Mouse (Mus musculus): Measurements from ENCODE around the gene Mc3r.

The Mc3r gene

DNA sequence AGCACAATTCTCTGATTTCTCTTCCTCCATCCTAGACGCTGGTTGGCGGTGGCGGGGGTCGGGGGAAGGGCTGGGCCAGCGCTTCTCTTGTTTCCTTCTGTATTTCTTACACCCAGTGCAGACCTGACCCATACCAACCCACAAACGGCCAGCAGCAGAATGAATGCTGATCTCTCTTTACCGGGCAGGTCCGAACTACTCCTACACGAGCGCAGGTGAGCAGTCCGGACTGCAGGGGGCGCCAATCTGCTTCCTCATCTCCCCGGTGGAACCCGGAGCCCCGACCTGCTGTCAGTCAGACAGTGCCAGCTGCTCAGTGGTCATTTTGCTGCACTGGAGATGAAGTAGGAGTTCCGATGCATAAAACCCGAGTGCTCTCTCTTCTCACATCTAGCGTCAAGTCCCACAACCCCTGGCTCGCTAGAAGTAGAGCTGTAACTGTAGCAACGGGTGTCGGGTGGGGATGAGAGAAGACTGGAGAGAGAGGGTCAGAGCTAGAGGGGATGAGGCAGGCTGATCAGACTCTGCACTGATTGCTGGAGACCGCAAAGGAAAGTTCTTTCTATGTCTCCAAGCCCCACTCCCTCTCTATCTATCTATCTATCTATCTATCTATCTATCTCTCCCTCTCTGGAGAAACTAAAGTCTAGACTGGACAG is at the start of gene Mc3r:
Gene Mc3r (plus strand): TSS at position 387 of the 659 bp plus-strand sequence.
- DNase-seq (ENCODE audit: low spot score): no peak

GRCm38 (mm10) chr2:172201998-172202780 is 46.1 kb upstream of the Mc3r start:
- DNase-seq (ENCODE audit: low spot score): no peak

GRCm38 (mm10) chr2:172207003-172207402 is 41.3 kb upstream of the Mc3r start:
- peak; percentile 79 for DNase-seq (ENCODE audit: low spot score)

GRCm38 (mm10) chr2:172213480-172213879 is 34.8 kb upstream of the Mc3r start:
- no peak for DNase-seq (ENCODE audit: low spot score)

GRCm38 (mm10) chr2:172214336-172214735 is 34.0 kb upstream of the Mc3r start:
- DNase-seq (ENCODE audit: low spot score): no peak

DNA sequence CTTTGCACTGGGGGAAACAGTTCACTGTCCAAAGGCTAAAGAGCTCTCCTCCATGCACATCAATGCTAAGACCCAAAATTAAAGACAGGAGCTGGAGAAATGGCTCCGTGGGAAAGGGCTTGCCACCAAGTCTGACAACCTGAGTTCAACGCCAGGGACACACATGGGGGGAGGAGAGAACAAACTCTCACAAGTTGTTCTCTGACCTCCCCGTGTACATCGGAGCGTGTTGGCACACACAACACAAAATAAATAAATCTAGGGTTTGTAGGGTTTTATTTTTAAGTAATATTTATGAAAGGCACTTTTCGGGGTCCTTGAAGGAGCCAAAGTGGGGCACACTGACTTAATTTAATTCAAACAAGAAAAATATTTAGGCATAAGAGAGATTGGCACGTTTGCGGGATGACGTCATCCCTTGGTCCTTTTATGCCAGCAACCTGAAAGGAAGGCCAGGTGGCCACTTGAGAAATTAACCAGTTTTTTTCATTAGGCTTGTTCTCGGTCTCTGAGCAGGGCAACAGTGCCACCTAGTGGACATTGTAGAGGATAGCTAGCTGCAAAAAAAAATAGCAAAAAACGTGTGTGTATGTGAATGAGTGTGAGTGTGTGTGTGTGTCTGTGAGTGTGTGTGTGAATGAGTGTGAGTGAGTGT is 32.7 kb upstream of the Mc3r start:
- peak; percentile 7 for DNase-seq (ENCODE audit: low spot score)

- no peak for DNase-seq (ENCODE audit: low spot score)
Measured at GRCm38 (mm10) chr2:172216163-172216915, 32.0 kb upstream of the Mc3r start.

DNA sequence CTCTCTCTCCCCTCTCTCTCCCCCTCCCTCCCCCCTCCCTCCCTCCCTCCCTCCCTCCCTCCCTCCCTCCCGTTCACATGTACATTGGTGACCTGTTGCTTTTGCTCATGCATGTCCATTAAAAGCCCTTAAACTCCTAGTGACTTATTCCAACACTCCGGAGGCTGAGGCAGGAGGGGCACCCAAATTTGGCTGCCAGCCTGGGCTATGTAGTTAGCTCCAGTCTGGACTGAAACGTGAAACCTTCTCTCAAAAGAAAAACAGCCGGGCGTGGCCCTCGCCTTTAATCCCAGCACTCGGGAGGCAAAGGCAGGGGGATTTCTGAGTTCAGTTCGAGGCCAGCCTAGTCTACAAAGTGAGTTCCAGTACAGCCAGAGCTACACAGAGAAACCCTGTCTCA is 30.4 kb upstream of the Mc3r start:
- no peak for DNase-seq (ENCODE audit: low spot score)

DNA sequence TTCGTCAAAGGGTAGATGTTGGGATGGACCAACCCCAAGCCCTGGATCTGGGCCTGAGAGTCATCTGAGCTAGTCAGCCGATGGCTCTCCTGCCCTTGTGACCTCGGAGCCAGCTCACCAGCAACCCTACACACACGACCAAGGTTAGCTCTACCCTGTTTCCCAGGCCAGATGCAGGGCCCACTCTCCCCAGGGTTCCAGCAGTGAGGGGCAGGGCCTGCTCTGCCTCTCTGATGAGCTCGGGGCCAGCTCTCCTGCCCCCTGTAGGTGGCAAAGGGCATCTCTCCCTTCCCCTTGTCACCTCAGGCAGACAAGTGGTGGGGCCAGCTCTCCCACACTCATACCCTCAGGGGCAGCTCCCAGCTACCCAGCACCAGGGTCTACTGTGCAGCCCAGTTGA is 29.1 kb upstream of the Mc3r start:
- no peak for DNase-seq (ENCODE audit: low spot score)

DNA sequence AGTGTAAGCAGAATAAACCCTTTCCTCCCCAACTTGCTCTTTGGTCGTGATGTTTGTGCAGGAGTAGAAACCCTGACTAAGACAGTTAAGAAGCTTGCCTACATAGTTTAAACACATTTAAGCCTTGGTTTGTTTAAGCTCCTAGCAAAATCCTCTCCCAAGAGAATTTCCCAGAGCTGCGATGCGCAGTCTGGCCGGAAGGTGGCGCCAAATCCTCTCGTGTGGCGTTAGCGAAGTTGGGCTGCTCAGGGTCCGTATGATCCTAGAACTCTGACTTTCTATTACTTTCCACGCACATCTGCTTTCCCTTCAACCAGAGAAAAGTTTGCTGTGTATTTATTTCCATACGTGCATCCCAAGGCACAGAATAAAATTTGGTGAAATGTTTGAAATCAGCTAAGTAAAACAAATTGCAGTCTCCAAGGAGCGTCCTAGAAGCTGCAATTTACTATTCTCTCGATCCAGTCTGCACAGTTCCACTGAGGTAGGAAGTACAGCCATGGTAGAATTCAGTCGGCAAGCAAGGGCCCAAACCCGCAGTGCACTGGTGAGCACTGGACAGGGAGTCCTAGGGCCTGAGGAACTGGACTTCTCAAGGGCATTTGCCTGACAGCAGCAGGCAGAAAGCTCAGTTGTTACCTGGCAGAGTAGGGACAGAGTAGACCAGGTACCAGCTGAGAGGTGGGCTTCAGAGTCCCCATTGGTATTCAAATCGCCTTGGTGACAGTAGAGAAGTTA is 26.5 kb upstream of the Mc3r start:
- peak; percentile 40 for DNase-seq (ENCODE audit: low spot score)

DNA sequence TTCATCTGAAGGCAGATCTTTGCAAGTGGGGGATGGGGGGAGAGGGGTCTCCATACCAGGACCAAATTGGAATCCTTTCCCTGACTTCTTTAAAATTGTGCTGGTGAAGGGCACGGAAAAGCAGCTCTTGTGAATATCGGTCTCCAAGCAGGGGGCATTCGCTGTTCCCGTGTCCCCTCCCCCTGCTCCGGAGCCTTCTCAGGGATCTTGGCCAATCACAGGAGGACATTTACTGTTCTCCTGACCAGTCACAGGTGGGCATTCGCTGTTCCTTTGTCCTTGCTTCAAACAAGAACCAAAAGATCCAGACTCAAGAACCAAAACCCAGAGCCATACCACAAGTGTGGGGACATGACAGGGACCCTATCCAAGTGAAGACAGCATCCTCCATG is 25.9 kb upstream of the Mc3r start:
- DNase-seq (ENCODE audit: low spot score): no peak

DNA sequence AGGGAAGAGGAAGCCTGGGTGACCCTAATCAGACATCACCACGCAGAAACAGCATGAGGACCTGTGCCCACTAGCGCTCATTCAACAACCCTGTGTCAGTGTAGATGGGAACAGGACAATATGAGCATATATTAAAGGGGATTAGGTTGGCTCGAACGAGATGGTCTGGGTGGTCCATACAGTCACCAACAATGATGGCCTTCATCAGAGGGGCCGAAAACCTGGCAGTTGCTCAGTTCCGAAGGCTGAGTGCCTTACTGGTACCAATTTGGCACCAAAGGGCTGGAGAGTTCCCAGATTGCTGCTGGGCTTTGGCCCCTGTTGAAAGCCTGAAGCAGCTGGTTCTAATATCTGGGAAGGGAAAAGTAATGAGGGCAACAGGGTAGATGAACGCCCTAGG is 25.4 kb upstream of the Mc3r start:
- no peak for DNase-seq (ENCODE audit: low spot score)

DNA sequence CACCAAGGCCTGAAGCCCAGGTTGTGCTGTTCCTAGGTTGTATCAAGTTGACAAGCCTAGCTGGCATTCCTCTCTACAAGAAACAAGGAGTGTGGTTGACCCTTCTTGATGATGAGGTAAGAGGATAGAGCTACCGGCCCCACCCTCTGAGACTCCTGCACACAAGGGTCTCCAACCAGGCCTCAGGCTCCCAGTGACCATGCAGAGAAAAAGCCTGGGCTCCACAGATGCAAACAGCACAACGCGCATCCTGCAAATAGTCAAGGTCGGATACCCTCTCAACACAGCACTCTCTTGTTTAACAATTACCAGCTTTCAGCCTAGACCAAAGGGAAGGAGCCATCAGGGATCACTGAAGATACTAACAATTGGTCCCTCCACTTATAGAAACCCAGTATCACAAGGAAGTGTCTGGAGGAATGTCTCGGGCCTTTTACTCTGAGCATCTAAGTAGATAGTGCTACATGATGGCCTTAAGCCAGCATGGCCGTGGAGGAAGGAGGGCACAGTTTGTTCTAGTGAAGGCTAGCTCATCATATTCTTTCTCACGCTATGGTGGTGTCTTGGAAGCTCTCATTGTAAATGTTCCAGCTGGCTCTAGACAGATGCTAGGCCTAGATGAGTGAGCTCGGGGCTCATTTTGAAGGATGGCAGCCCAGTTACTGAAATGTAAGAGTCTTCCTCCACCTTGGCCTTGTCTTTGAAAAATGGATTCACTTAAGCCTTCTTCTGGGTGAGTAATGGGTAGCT is 24.7 kb upstream of the Mc3r start:
- no peak for DNase-seq (ENCODE audit: low spot score)

DNA sequence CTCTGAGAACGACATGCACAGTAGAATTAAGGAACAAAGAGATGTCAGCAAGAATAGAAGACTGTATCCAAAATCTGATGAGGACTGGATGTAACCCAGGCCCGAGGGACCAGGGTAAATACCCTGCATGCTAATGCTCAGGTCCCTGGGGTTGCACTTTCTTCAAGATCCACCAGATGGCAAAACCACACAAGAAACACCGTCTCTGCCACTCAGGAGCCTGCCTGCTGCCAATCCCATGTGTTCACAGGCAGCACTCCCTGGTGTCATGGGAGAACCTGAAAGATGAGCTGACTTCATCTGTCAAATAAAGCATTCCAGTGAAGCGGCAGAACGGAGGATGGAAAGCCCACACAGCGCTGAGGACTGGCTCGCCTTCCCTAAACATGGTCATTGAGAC is 21.3 kb upstream of the Mc3r start:
- peak; percentile 60 for DNase-seq (ENCODE audit: low spot score)

GRCm38 (mm10) chr2:172227808-172228207 is 20.5 kb upstream of the Mc3r start:
- DNase-seq (ENCODE audit: low spot score): no peak

- no peak for DNase-seq (ENCODE audit: low spot score)
Measured at GRCm38 (mm10) chr2:172229190-172229589, 19.1 kb upstream of the Mc3r start.

GRCm38 (mm10) chr2:172230126-172230525 is 18.2 kb upstream of the Mc3r start:
- DNase-seq (ENCODE audit: low spot score): no peak

GRCm38 (mm10) chr2:172238220-172238619 is 10.1 kb upstream of the Mc3r start:
- DNase-seq (ENCODE audit: low spot score): no peak

DNA sequence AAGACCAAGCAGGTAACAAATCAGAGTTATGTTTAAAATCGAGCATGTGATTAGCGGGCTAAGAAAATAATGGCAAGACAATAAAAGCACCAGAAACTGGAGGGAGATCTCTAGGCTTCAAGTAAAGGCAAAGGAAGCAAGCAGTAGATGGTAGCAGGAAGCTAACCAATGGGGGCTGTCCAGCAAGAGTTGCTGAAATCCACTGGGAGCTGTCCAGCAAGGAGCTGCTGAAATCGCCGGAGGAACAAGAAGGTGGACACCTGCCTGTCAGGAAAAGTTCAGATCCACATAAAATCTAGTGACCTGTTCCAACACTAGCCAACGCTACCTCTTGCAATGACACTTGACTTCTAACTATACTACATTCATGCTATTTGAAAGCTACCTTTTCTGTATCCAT is 7.3 kb upstream of the Mc3r start:
- DNase-seq (ENCODE audit: low spot score): no peak

- no peak for DNase-seq (ENCODE audit: low spot score)
Measured at GRCm38 (mm10) chr2:172245497-172245896, 2.8 kb upstream of the Mc3r start.

DNA sequence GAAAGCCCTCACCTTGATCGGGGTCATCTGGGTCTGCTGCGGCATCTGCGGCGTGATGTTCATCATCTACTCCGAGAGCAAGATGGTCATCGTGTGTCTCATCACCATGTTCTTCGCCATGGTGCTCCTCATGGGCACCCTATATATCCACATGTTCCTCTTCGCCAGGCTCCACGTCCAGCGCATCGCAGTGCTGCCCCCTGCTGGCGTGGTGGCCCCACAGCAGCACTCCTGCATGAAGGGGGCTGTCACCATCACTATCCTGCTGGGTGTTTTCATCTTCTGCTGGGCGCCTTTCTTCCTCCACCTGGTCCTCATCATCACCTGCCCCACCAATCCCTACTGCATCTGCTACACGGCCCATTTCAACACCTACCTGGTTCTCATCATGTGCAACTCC is 1.0 kb downstream of the Mc3r start:
- DNase-seq (ENCODE audit: low spot score): no peak

Data from layer of hippocampus, adult 9-10 months (tissue).